Mouse (Mus musculus): ENCODE measurements around the gene Mpzl2.
"Not testable (repeated sequence)": the region's sequence is repeated elsewhere in the genome, so short reads cannot be mapped to it uniquely, and the experiment has no call there.

Gene Mpzl2

DNA sequence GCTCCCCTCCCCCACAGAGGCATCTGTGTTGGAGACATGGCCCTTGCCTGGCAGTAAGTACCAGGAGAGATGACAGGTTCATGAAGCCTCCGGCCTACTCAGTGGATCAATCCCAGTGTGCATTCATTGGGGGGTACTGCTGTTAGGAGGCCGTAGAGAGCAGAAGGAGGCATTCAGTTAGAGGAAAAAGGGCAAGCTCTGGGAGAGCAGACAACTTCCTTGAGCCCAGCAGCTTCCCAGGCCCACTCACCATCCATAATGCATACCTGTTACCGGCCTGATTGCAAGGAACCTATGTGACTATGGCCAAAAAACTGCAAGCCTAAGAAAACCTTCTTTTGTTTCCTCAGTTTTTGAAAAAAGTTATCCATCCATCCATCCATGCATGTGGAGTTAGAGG, 5.1 kb upstream of the Mpzl2 start:
- DNase-seq (ENCODE audit: low spot score): no peak

DNA sequence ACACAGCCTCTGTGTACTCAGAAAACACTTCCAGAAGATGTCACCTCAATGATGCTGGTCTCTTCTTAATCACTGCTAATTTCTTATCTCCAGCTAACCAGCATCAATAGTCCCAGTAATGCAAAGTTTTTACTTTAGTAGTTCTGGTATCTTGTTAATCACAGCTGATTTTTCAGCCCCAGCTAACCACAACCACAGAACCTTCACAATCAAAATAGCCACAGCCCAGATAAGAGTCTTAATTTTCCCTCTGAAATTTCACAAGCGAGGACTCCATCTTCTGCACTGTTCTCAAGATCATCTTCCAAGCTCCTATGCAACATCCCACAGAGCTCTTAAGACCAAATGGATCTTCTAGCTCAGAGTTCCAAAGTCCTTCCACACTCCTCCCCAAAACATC, 1.8 kb upstream of the Mpzl2 start:
- not testable (repeated sequence) for DNase-seq (ENCODE audit: low spot score)

- DNase-seq (ENCODE audit: low spot score): no peak
Observed at GRCm38 (mm10) chr9:45040066-45040845, 657 bp downstream of the Mpzl2 start.

DNA sequence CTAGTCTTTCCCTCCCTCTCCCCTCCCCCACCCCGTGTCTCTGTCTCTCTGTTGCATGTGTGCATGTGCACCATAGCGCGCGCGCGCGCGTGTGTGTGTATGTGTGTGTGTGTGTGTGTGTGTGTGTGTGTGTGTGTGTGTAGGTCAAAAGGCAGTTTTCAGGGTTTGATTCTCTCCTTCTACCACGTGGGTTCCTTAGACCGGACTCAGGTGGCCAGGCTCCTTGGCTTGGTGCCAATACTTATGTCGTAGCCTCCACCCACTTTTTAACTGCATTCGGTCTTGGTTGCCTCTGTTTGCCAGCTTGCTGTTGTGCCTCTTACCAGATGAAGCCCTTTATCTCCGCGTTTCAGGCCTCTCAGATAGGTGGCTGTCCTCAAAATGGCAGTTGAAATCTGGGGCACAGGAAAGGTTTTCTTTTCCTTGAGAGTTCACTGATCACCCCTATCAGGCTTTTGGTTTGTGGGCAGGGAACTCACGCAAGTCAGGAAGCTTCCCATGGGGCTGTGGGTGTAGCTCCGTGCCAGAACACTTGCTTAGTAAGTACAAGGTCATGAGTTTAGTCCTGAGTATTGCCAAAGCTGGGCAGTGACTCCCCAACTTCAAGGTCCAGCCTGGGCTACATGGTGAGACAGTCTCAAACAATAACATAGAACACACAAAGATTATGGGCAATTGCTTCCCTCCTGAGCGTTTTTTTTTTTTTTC, 1.7 kb downstream of the Mpzl2 start:
- no peak for DNase-seq (ENCODE audit: low spot score)

DNA sequence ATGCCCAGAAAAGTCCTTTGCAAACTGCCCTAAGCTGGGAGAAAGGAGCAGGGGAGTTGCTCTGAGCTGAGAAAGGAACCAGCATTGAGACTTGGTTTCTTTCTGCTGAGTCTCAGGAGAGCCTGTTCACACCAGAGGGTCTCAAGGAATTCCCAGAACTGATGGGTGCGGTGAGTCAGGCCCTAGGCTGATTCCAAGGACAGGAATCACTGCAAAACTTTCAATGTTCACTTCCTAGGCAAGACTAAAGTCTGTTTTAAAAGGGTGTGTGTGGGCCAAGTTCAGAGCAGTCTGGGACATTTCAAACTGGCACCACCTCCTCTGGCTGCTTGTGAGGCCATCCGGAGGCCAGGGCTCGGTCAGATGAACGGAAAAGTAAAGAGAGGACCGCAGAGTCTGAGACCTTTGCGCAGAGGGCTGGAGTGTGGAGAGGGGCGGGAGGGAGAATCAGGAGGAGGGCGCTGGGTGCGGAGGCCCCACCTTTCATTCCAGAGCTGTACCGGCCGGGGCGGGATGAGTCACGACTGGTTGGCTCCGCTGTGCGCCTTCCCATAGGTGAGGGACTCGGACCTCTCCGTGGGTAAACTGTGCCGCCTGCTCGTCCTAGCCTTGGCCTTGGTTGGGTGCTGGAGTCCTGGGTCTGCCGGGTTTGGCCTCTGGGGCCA, 2.6 kb downstream of the Mpzl2 start:
- no peak for DNase-seq (ENCODE audit: low spot score)

- no peak for DNase-seq (ENCODE audit: low spot score)
Observed at GRCm38 (mm10) chr9:45042947-45043346, 3.3 kb downstream of the Mpzl2 start.

DNA sequence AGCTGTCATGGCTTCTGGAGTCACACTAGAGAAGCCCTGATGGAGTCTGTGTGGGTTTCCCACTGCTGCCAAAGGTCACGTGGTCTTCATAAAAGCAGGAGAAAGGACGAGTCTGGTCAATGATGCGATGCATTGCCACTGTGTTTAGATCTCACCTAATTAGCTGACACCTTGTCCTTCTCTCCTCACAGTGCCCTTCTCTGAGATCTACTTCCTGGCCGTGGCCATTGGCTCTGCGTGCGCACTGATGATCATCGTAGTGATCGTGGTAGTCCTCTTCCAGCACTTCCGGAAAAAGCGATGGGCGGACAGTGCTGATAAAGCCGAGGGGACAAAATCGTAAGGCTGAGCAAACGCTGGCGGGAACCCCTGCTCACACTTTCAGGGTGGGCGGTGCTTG, 7.4 kb downstream of the Mpzl2 start:
- DNase-seq (ENCODE audit: low spot score): no peak

DNA sequence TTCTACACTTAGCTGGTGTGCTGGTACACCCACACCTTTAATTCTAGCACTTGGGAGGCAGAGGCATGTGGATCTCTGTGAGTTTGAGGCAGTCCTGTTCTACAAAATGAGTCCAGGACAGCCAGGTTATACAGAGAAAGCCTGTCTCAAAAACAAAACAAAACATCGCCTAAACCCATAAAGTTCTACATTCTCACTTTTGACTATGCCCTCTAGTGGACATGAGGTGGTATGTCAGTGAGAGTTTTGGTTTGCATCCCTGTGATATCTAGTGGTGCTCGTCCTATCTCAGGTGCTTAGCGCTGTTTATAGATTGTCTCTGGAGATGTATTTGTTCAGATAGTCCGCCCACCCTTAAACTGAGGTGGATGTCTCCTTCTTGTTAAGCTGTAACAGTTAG, 8.9 kb downstream of the Mpzl2 start:
- DNase-seq (ENCODE audit: low spot score): peak; percentile 24

GRCm38 (mm10) chr9:45049731-45050130, 10.1 kb downstream of the Mpzl2 start:
- no peak for DNase-seq (ENCODE audit: low spot score)

- DNase-seq (ENCODE audit: low spot score): no peak
Observed at GRCm38 (mm10) chr9:45050301-45050700, 10.7 kb downstream of the Mpzl2 start.

- DNase-seq (ENCODE audit: low spot score): peak; percentile 77
Observed at GRCm38 (mm10) chr9:45055082-45055713, 15.6 kb downstream of the Mpzl2 start, which contains the start of gene Mpzl3. TSS of gene Mpzl3 (plus strand) at chr9:45055186.

DNA sequence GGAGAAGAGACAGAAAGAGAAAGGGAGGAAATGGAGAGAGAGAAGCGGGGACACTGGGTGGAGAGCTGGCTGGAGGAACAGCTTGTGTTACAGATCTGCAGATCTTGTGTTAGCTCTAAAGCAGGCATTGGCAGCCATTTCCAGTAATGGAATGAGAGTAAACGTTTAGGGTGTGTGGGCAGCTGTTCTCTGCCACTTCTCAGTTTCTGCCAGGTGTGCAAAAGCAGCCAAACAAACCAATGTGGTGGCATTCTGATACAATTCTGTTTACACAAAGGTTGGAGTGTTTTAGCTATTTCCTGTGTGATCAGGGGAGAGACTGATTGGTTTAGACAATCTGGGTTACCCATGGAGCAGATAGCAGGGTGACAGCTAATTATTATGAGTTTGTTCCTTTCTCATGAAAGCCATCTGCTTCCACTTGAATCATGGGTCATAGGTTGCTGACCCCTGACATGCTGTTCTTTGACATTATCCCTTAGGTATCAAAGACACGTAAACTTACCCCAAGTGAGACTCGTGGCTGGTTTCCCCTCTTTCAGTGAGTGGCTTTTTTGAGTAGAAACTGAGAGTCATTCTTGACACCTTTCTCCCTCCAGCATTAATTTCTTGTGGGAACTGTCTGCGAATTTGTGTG, 18.8 kb downstream of the Mpzl2 start:
- no peak for DNase-seq (ENCODE audit: low spot score)

GRCm38 (mm10) chr9:45060151-45060550, 20.6 kb downstream of the Mpzl2 start:
- no peak for DNase-seq (ENCODE audit: low spot score)

DNA sequence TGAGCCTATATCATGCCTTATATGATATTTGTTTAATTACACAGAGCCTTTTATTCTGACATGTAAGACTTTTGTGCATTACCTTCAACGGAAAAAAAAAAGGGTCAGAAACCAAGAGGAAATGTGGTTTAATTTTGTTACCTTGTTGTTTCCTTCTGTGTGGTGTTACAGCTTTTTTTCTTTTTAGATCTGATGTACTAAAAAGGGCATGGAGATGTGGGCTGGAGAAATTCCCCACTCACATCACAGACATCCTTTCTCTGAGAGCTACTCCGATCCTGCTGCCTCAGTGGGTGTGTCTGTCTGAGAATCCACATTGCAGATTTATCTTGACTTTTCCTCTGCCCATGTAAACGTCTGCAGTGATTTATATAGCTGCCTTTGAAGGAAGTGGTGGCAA, 23.1 kb downstream of the Mpzl2 start:
- no peak for DNase-seq (ENCODE audit: low spot score)

- DNase-seq (ENCODE audit: low spot score): no peak
Observed at GRCm38 (mm10) chr9:45064421-45064820, 24.8 kb downstream of the Mpzl2 start.

DNA sequence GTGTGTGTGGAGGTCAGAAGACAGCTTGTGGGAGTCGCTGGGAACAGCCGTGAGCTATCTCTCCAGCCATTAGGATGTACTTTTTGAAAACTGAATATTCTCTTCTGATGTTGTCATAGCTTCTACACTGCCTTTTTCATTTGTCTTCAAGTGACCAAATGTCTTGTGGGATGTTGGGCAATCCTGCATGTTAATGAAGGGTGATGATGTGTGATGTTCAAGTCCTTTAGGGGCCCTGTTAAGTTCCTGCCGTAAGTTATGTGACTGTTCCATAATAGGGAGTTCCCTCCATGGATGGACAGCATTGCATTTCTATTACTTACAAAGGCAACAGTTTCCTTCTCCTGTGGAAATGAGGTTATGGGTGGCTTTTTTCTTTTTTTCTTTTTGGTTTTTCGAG, 27.1 kb downstream of the Mpzl2 start:
- DNase-seq (ENCODE audit: low spot score): no peak

DNA sequence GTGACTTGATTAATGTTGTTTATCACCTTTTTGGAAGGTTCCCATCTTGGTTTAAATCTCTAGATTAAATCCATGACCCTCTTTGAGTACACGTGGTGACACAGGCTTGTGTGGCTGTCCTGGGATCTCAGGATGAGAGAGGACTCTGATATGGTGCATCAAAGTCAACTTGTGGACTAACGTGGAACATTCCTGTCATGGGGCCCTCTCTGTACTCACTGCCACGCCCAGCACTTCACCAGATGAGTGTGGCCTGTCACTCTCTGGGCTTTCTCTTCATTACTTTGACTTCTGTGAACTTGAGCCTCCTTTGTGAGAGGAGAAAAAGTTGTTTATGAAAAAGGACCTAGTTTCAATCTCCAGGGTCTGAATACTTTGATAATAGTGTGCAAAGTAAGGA, 32.2 kb downstream of the Mpzl2 start:
- no peak for DNase-seq (ENCODE audit: low spot score)

DNA sequence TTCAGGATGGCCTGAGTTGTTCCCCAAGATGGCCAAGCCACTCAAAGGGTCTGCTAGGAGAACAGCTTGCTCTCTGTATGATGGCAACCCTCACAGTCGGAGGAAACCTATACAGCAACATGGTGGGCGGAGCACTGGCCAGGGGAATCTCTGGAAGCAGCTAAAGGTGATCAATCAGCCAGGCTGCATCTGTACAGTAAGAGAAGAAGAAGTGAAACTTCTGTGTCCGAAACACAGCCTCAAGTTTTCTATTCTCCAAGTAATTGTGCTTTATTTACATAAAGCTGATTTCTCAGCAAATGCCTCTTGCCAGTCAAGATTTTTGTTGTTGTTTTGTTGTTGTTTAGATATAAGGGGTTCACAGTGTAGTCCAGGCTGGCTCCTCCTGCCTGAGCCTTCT, 38.3 kb downstream of the Mpzl2 start:
- DNase-seq (ENCODE audit: low spot score): no peak

DNA sequence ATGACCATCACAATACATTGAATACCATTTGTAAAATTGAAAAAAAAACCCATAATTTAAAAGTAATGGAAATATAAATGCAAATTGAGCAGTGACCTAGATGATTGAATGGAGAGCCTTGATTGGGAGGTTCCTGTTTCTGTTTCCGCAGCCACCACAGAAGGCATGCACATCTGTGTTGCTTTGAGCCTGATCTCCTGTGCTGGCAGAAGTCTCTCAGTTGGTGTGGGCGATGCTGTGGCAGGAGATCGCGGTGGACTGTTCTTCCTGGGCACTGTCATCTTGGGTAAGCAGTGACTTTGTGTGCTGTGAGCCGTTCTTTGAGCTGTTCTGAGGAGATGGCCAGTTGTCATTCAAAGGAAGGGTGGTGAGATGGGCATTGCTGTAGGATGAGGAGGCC, 39.4 kb downstream of the Mpzl2 start, which contains the start of gene Jaml:
Gene Jaml, plus strand, starts transcription at position 173 of the 400 bp plus-strand sequence.
- DNase-seq (ENCODE audit: low spot score): no peak

GRCm38 (mm10) chr9:45083132-45083531, 43.5 kb downstream of the Mpzl2 start:
- no peak for DNase-seq (ENCODE audit: low spot score)

DNA sequence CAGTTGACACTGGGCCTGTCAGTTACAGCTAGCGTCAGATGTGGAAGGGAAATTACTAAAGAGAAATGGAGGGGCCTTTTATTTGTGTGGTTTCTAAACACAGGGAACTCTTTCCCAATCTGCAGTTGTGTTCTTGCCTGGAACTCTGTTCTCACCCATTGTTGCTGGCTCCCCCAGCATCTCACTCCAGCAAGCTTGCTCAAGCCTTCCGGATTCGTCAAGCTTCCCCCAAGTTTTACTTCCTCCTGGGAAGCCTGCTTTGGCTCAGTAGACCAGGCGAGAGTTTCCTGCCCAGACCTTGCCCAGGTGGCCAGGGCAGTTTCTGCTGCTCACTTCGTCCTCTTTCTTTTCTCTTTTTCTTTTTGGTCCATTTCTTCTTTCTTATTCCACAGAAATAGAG, 45.0 kb downstream of the Mpzl2 start:
- no peak for DNase-seq (ENCODE audit: low spot score)

All from layer of hippocampus, adult 9-10 months (tissue).